Mouse (Mus musculus) testis, adult 2 months (tissue): Measurements from ENCODE around the gene Slc22a12. TPM values are rescaled to one million over a fixed set of nuclear protein-coding genes. Genes with fewer than 3 reads are reported as not detected.

Source experiments
- H3K27ac ChIP-seq: fragments of 200-500 bp; 2 replicates; pipeline ENCODE4 v1.5.1; 2012; ENCODE audit warnings: low read depth, low read length; ENCODE audit not compliant: control insufficient read depth, insufficient read depth
- H3K27me3 ChIP-seq: fragments of 200-500 bp; 2 replicates; pipeline ENCODE4 v1.6.1; 2012; ENCODE audit warnings: mild to moderate bottlenecking, low read length, moderate library complexity; ENCODE audit not compliant: control insufficient read depth, insufficient read depth
- H3K36me3 ChIP-seq: fragments of 200-500 bp; 2 replicates; pipeline ENCODE4 v1.6.1; 2012; ENCODE audit warnings: mild to moderate bottlenecking, low read length; ENCODE audit not compliant: control insufficient read depth, insufficient read depth
- H3K4me1 ChIP-seq: fragments of 200-500 bp; 2 replicates; pipeline ENCODE4 v1.6.1; 2012; ENCODE audit warnings: low read length; ENCODE audit not compliant: control insufficient read depth, insufficient read depth
- H3K4me3 ChIP-seq: fragments of 200-500 bp; 2 replicates; pipeline ENCODE4 v1.5.1; 2012; ENCODE audit warnings: low read depth, mild to moderate bottlenecking, low read length, moderate library complexity, mixed read lengths; ENCODE audit not compliant: control insufficient read depth
- CTCF ChIP-seq: fragments of 200-500 bp; IDR thresholded peaks from 2 replicates; pipeline ENCODE4 v1.5.1; 2012; ENCODE audit warnings: low read depth, mild to moderate bottlenecking, inconsistent platforms, low read length, moderate library complexity; ENCODE audit not compliant: control insufficient read depth, insufficient read depth, insufficient replicate concordance
- POLR2A ChIP-seq: fragments of 200-500 bp; IDR thresholded peaks from 2 replicates; pipeline ENCODE4 v1.6.1; 2012; ENCODE audit warnings: low read depth, mild to moderate bottlenecking, inconsistent platforms, low read length, moderate library complexity; ENCODE audit not compliant: control insufficient read depth
- polyA plus RNA-seq: library from polyadenylated mRNA; depleted of rRNA; stranded (reverse); fragments of >200 nt; gene quantifications from 2 replicates; pipeline ENCODE4 v1.2.3, GENCODE M21; 2012

The Slc22a12 gene
- polyA plus RNA-seq, 1 experiment, result 6.9 TPM

DNA sequence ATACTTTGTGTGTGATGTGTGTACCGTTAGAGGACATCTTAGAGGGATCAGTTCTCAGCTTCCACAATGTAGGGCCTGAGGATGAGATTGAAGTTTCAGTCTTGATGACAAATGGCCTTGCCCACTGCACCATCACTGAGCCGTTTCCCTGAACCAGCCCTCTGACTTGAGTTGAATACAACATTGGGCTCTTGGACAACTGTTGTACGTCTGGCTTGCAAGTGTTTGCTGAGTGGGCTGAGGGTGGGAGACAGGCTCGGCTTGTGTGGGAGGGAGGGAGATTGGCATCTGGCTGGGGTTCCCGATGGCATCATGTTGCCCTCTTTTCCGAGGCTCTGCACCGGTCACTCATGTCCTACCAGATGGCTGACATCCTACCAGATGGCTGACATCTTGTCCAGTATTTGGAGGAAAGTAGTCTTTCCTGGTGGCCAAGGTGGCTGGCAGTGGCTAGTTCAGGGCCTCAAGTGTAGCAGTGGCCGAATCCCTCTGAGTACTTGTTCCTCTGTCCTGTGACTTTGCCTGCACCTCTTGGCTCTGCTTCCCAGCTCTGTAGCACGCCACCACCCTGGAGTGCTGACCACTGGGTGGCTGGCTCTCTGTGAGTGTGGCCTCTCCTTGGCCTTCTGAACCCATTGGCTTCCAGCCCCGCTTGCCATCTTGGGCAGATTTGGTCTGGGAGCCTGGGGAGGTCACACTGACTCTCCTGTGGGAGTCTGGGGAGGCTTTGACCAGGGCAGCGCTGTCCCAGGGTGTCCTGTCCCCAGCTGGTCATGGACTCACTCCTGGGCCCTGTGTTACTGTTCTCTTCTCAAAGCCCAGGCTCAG, 9.3 kb downstream of the Slc22a12 start:
- Histone ChIP-seq H3K27me3 (no peaks in the 10 kb centered on the region; the same call in 1 of the 2 replicates), H3K4me1 (peaks cover 10% of the 10 kb centered on the region), H3K4me3 (no peak overlapping the region), H3K27ac (no peak overlapping the region), H3K36me3 (no peaks in the 10 kb centered on the region)
- TF ChIP-seq CTCF (no peak), POLR2A (no peak)

GRCm38 (mm10) chr19:6532656-6533055, 10.2 kb downstream of the Slc22a12 start:
- Histone ChIP-seq H3K27me3 (no peaks in the 10 kb centered on the region; the same call in 1 of the 2 replicates), H3K27ac (no peak overlapping the region), H3K4me3 (no peak overlapping the region), H3K4me1 (peaks cover 10% of the 10 kb centered on the region), H3K36me3 (no peaks in the 10 kb centered on the region)
- TF ChIP-seq POLR2A (no peak), CTCF (no peak)

DNA sequence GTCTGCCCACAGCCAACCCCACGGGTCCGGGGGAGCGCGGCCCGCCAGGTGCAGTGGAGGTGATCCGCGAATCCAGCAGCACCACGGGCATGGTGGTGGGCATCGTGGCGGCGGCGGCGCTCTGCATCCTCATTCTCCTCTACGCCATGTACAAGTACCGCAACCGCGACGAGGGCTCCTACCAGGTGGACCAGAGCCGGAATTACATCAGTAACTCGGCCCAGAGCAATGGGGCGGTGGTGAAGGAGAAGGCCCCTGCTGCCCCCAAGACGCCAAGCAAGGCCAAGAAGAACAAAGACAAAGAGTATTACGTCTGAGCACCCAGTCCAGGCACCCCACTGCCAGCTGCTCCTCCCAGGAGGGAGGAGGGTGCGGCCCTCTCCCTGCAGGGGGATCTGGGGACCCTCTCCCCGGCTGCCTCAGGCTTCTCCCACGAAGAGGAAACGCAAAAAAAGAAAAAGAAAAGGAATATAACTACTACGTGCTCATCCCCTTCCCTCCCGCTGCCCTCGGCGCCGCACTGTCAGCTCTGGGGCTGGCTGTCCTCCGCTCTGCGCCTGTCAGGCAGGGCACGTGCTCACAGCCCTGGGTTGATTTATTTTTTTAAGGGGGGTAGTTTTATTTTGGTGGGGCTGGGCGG, 10.9 kb downstream of the Slc22a12 start:
- H3K36me3 ChIP-seq, result no peaks in the 10 kb centered on the region
- no peak overlapping the region for H3K27ac ChIP-seq
- peak overlapping the region; percentile 36 for H3K4me3 ChIP-seq
- no peaks in the 10 kb centered on the region; the same call in 1 of the 2 replicates for H3K27me3 ChIP-seq
- TF ChIP-seq POLR2A (no peak), CTCF (no peak)
- peaks cover 10% of the 10 kb centered on the region for H3K4me1 ChIP-seq

DNA sequence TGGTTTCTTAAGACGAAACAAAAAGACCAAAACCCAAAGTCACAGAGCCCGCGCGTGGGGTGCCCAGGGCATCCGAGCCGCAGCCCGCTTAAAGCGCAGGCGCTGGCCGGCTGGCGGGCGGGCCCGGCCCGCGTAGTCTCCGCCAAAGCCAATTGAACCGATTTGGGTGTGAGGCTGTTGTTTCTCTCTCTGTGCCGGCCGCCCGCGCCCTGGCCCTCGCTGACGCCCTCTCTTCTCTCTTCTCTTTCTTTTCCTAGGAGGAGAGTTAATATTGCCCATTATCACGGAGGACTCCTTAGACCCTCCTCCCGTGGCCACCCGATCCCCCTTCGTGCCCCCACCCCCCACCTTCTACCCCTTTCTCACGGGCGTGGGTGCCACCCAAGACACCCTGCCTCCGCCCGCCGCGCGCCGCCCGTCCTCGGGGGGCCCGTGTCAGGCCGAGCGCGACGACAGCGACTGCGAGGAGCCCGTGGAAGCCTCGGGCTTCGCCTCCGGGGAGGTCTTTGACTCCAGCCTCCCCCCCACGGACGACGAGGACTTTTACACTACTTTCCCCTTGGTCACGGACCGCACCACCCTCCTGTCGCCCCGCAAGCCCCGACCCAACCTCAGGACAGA, 11.7 kb downstream of the Slc22a12 start:
- Histone ChIP-seq H3K27ac (no peak overlapping the region), H3K4me1 (peaks cover 10% of the 10 kb centered on the region), H3K27me3 (no peaks in the 10 kb centered on the region; the same call in 1 of the 2 replicates), H3K36me3 (no peaks in the 10 kb centered on the region), H3K4me3 (peak overlapping the region; percentile 43)
- TF ChIP-seq POLR2A (no peak), CTCF (no peak)

- Histone ChIP-seq H3K36me3 (no peaks in the 10 kb centered on the region), H3K4me3 (no peak overlapping the region), H3K27ac (no peak overlapping the region), H3K27me3 (no peaks in the 10 kb centered on the region; the same call in 1 of the 2 replicates), H3K4me1 (peaks cover 10% of the 10 kb centered on the region)
- TF ChIP-seq POLR2A (no peak), CTCF (no peak)
Measured at GRCm38 (mm10) chr19:6530359-6530758, 12.5 kb downstream of the Slc22a12 start.

DNA sequence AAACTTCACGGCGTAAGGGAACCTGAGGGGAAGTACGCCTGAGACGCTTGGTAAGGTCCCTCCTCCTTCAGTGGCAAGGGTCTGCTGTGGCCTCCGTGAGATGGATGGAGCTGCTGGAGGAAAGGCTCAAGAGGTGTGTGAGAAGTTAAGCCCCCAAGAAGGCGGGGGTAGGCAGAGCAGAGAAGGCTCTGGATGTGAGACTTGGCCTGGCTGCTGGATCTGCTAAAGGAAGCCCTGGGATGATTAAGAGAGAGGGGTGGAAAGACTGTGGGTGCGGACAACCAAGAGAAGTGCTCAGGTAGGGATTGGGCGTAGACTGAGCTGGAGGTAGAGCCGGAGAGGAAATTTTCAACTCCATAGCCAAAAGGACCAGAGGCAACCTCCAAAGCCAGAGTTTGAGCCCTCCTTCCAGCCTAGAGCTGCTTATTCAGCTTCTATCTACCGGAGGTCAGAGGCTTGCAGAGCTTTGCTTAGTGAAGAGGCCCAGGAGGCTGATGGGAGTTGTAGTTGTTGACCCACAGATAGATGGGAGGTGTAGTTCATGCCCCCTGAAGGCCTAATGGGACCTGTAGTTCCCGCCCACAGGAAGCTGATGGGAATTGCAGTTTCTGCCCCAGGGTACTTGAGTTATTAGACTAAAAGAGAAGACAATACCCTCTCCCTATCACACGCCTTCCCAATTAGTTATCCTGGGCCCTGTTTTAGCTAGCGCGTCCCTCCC, 13.4 kb downstream of the Slc22a12 start:
- Histone ChIP-seq H3K4me3 (no peak overlapping the region), H3K4me1 (peaks cover 10% of the 10 kb centered on the region), H3K36me3 (no peaks in the 10 kb centered on the region), H3K27me3 (no peaks in the 10 kb centered on the region; the same call in 1 of the 2 replicates), H3K27ac (no peak overlapping the region)
- TF ChIP-seq POLR2A (no peak), CTCF (no peak)

- Histone ChIP-seq H3K27ac (no peak overlapping the region), H3K36me3 (no peaks in the 10 kb centered on the region), H3K27me3 (no peaks in the 10 kb centered on the region; the same call in 1 of the 2 replicates), H3K4me1 (peaks cover 10% of the 10 kb centered on the region), H3K4me3 (no peak overlapping the region)
- TF ChIP-seq POLR2A (no peak), CTCF (no peak)
Measured at GRCm38 (mm10) chr19:6527839-6528531, 14.8 kb downstream of the Slc22a12 start.
